Comparison of ENCODE assay signal across 8 mouse cellular contexts in genomic region chr9:67572790-67573682, GRCm38 (mm10). TPM values are rescaled to one million over a fixed set of nuclear protein-coding genes. Genes with fewer than 3 reads are reported as not detected.
DNase-seq lines count a peak whose midpoint lies in the region; ATAC-seq and TF ChIP-seq lines count a peak whose summit lies in the region.

No protein-coding gene starts in this region.

- no peak for TF ChIP-seq CTCF in stomach, postnatal 0 days (IDR thresholded peaks at IDR 0.05; ENCODE audit: low read depth)
- TF ChIP-seq CTCF in embryonic fibroblast, embryonic 13.5 days (IDR thresholded peaks at IDR 0.05; ENCODE audit: borderline replicate concordance, insufficient read depth, low read length) = no peak
- TF ChIP-seq CTCF in left cerebral cortex, adult 2 months (IDR thresholded peaks at IDR 0.05) = no peak

- H3K4me2 ChIP-seq in stomach, embryonic 15.5 days = no peak overlapping the region
- no peak overlapping the region for H3K4me2 ChIP-seq in stomach, postnatal 0 days (replicated peaks; ENCODE audit: low read depth)

- no peaks in the 10 kb centered on the region for H3K9me3 ChIP-seq in stomach, embryonic 15.5 days
- no peaks in the 10 kb centered on the region for H3K9me3 ChIP-seq in stomach, postnatal 0 days (ENCODE audit: control insufficient read depth, low read length)

- peaks cover 11% of the 10 kb centered on the region for H3K4me1 ChIP-seq in stomach, embryonic 15.5 days
- no peaks in the 10 kb centered on the region for H3K4me1 ChIP-seq in stomach, postnatal 0 days (replicated peaks; ENCODE audit: control insufficient read depth, insufficient read depth)
- peaks cover 18% of the 10 kb centered on the region for H3K4me1 ChIP-seq in embryonic fibroblast, embryonic 13.5 days (ENCODE audit: control insufficient read depth, insufficient read depth, low read length)

- no peak for DNase-seq in stomach, postnatal 0 days (ENCODE audit: low spot score)
- peak; percentile 15 for DNase-seq in left cerebral cortex, adult 2 months (ENCODE audit: extremely low spot score in 1 of 2, low spot score in 2 of 2)
- DNase-seq in telencephalon, adult 2 months (ENCODE audit: low read depth, low spot score) = peak; percentile 26
- DNase-seq in testis, postnatal 14 days (ENCODE audit: low spot score) = no peak
- no peak for DNase-seq in right cerebral cortex, postnatal 4 days
- no peak for DNase-seq in kidney, postnatal 36 days

- no peak for TF ChIP-seq EP300 in stomach, postnatal 0 days (optimal IDR thresholded peaks at IDR 0.05)

- ATAC-seq in stomach, embryonic 15.5 days (ENCODE audit: insufficient read depth, low FRiP score, low read depth) = no peak
- no peak for ATAC-seq in stomach, postnatal 0 days (ENCODE audit: low FRiP score, low TSS enrichment)

- intact Hi-C loops in left cerebral cortex, adult 2 months (cut with DNase I) = no loop called here

- H3K27ac ChIP-seq in stomach, embryonic 15.5 days = peak overlapping the region; percentile 26
- no peak overlapping the region for H3K27ac ChIP-seq in stomach, postnatal 0 days (replicated peaks)
- peak overlapping the region; percentile 92 for H3K27ac ChIP-seq in embryonic fibroblast, embryonic 13.5 days (ENCODE audit: insufficient read depth, low read length)
- peak overlapping the region; percentile 68 for H3K27ac ChIP-seq in left cerebral cortex, adult 2 months

- H3K27me3 ChIP-seq in stomach, embryonic 15.5 days (replicated peaks) = no peaks in the 10 kb centered on the region
- H3K27me3 ChIP-seq in stomach, postnatal 0 days (ENCODE audit: control insufficient read depth, insufficient read depth, low read length) = no peaks in the 10 kb centered on the region

- 42% methylated on average over 10 of the region's 10 CpGs for WGBS in stomach, embryonic 15.5 days
- 44% methylated on average over 10 of the region's 10 CpGs for WGBS in stomach, postnatal 0 days

- no peaks in the 10 kb centered on the region for H3K36me3 ChIP-seq in stomach, embryonic 15.5 days
- H3K36me3 ChIP-seq in stomach, postnatal 0 days (ENCODE audit: control insufficient read depth, insufficient read depth, low read length) = no peaks in the 10 kb centered on the region

- TF ChIP-seq POLR2A in embryonic fibroblast, embryonic 13.5 days (IDR thresholded peaks at IDR 0.05; ENCODE audit: low read depth, low read length) = no peak

- no peak overlapping the region for H3K9ac ChIP-seq in stomach, embryonic 15.5 days
- no peak overlapping the region for H3K9ac ChIP-seq in stomach, postnatal 0 days (ENCODE audit: low read length)

- H3K4me3 ChIP-seq in stomach, embryonic 15.5 days (replicated peaks) = no peak overlapping the region
- no peak overlapping the region for H3K4me3 ChIP-seq in stomach, postnatal 0 days (ENCODE audit: low read depth, low read length)
- H3K4me3 ChIP-seq in embryonic fibroblast, embryonic 13.5 days (ENCODE audit: insufficient read depth, low read length) = peak overlapping the region; percentile 23; the same call in 1 of the 2 replicates
- H3K4me3 ChIP-seq in left cerebral cortex, adult 2 months = no peak overlapping the region

RNA-seq across cellular contexts. Expression of gene Tln2, which starts 13.5 kb away (rescaled TPM):
- polyA plus RNA-seq in stomach, embryonic 15.5 days (2015; fragmentation: Nextera tagmentation; extraction: Ambion mirVana) = 32.6 and 34.2 TPM in 2 replicates
- polyA plus RNA-seq in stomach, postnatal 0 days (2015; fragmentation: Nextera tagmentation; extraction: Ambion mirVana) = 14.3 and 17.5 TPM in 2 replicates
- 28.7 and 33.4 TPM in 2 replicates for polyA plus RNA-seq in embryonic fibroblast, embryonic 13.5 days (2011; ENCODE audit: insufficient read length, low read depth, missing spikeins)
- total RNA-seq in left cerebral cortex, adult 2 months (2021) = 10 to 100 TPM; 96.2 to 96.3 TPM

Comparison
In these comparisons a context has a peak if more than half of its experiments do, and no peak if none do; other contexts are left out.
1. DNase-seq: peak in left cerebral cortex, adult 2 months (2 of 2) and telencephalon, adult 2 months (single experiment); none in stomach, postnatal 0 days (single experiment), testis, postnatal 14 days (single experiment), right cerebral cortex, postnatal 4 days (single experiment) and kidney, postnatal 36 days (0 of 2).